Mouse (Mus musculus) retina, postnatal 1 day (tissue): ENCODE data around the gene Bud13.

Experiments used
- DNase-seq: peaks from one replicate; pipeline ENCODE4 v3.0.0-alpha.2; 2012

Bud13 gene

DNA sequence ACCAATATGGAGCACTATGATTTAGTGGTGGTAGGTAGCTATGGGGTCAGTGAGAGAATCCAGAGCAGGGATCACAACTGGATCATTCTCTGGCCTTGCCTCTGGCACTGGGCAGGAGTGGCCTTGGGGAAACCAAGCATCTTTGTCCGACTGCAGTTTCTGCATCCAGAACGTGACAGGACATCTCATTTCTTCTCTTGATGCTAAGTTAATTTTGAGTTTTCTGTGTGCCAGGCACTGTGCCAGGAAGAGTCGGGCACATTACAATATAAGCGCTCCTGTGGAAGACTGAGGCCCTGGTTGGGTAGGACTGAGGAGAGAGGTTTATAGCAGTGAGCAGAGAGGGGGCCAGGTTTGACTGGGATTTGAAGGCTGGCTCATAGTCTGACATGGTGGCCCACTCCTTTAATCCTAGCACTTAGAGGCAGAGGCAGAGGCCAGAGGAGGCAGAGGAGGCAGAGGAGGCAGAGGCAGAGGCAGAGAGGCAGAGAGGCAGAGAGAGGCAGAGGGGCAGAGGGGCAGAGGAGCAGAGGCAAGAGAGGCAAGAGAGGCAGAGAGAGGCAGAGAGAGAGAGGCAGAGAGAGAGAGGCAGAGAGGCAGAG is 56.3 kb downstream of the Bud13 start:
- DNase-seq: no peak

DNA sequence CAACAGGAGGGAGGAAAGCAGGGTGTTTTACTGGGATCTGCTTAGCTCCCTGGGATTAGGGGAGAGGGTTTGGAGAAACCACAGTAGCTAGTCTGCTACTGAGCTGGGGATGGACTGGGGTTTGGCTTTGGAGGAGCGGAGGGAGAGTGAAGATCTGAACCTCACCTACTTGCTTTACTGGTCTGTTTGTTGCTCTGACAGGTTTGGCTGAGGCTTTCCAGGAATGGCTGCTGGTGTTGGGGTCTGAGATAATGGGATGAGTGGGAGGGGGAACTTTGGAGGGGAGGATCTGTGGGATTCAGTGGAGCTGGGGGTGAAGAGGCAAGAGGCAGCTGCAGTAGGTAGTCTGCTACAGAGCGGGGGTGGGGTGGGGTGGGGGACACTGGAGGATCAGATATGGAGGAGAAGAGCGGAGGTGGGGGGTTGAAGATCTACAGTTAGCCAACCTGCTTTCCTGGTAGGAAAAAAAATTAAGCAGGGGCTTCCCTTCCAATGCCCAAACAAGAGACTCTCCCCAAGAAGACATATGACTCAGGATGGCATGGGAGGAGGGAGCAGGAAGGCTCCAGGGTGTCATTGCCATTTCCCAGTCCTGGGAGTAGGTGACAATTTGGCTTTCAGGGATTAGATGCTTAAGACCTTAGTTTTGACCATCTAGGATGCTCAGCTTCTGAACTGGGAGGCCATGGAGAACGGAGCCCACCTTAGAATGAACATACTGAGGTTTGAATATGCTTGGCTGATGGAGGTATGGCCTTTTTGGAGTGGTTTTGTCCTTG is 63.3 kb downstream of the Bud13 start:
- no peak for DNase-seq
